Mouse (Mus musculus): ENCODE measurements around the gene Rbm38.

GRCm38 (mm10) chr2:173027824-173028495 is 7.7 kb downstream of the Rbm38 start:
- no peak for TF ChIP-seq CTCF (IDR thresholded peaks at IDR 0.05; ENCODE audit: low read depth)
- TF ChIP-seq EP300 (IDR thresholded peaks at IDR 0.05; ENCODE audit: low read depth), result no peak
